Mouse (Mus musculus): ENCODE results near the gene Scp2.
A peak's percentile ranks its signal among the peaks of the same experiment; 100 is the strongest.

The Scp2 gene

DNA sequence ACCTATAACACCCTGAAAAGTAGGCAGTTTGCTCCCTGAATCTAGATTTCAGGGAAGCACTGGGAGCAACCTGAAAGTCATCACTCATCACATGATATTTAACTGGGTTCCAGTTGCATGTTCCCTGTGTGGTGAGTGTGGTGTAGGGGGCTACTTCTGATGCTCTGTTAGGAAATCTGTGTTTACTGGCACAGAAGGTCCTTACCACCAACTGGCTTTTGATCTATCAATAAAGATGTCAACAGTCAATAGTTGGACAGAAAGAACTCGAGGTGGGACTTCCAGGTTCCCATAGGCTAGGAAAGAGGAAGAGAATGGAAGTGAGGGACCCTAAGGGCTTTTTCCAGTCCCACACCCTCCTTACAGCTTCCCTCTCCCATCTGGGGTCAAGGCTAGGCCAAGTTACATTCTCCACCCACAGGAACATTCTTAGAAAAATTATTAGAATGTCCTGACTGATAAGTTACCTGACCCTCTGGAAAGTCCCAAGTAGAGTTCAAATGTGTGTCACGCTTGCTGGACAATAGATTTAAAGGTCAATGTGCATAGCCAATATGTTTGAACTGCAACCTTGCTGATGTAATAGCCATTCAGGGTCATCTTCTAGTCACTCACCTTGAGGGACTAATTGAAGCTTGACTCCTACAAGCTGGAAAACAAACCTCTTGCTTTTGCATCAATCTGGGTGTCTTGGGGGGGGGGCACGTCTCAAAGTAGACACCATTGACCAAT is 67.4 kb downstream of the Scp2 start:
- H3K27me3 ChIP-seq (ENCODE audit: control insufficient read depth, insufficient read depth, low read length, poor library complexity, severe bottlenecking), result no peaks in the 10 kb centered on the region
- no peaks in the 10 kb centered on the region for H3K36me3 ChIP-seq (ENCODE audit: control insufficient read depth, insufficient read depth, low read length, poor library complexity, severe bottlenecking)
- no peak for DNase-seq (ENCODE audit: low read depth, low spot score)

DNA sequence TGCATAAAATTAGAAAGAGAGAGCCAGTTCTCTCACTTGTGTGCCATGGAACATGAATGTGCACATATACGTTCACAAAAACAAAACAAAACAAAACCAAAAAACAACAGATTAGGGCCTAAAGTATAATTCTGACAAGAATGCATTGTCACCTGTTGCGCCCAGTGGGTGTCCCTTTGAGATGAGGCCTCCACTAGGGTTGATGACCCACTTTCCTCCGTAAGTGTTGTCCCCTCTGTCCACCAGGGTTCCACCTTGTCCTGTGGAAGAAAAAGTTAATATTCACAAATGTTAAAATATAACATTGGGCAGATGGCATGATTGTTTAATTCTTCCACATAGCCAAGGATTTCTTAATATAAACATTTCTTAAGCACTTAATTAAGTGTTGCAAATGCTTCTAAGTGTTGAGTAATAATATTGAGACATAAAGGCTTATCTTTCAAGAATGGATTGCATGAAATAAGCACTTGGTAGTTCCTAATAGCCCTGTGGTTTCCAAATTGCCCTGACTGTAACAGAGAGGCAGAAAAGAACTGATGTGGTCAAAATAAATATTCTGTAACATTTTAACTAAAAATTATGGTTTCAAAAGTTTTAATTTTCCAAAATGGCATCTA is 70.5 kb downstream of the Scp2 start:
- DNase-seq (ENCODE audit: low read depth, low spot score), result no peak
- Histone ChIP-seq H3K27me3 (ENCODE audit: control insufficient read depth, insufficient read depth, low read length, poor library complexity, severe bottlenecking) (no peaks in the 10 kb centered on the region), H3K36me3 (ENCODE audit: control insufficient read depth, insufficient read depth, low read length, poor library complexity, severe bottlenecking) (no peaks in the 10 kb centered on the region)

- no peak for DNase-seq (ENCODE audit: low read depth, low spot score)
- Histone ChIP-seq H3K27me3 (ENCODE audit: control insufficient read depth, insufficient read depth, low read length, poor library complexity, severe bottlenecking) (no peaks in the 10 kb centered on the region), H3K36me3 (ENCODE audit: control insufficient read depth, insufficient read depth, low read length, poor library complexity, severe bottlenecking) (no peaks in the 10 kb centered on the region; the same call in 1 of the 2 replicates)
Observed at GRCm38 (mm10) chr4:108072086-108072485, 72.7 kb downstream of the Scp2 start.

GRCm38 (mm10) chr4:108071235-108071901 is 73.4 kb downstream of the Scp2 start:
- DNase-seq (ENCODE audit: low read depth, low spot score), result peak; percentile 95
- Histone ChIP-seq H3K36me3 (ENCODE audit: control insufficient read depth, insufficient read depth, low read length, poor library complexity, severe bottlenecking) (no peaks in the 10 kb centered on the region; the same call in 1 of the 2 replicates), H3K27me3 (ENCODE audit: control insufficient read depth, insufficient read depth, low read length, poor library complexity, severe bottlenecking) (no peaks in the 10 kb centered on the region)

DNA sequence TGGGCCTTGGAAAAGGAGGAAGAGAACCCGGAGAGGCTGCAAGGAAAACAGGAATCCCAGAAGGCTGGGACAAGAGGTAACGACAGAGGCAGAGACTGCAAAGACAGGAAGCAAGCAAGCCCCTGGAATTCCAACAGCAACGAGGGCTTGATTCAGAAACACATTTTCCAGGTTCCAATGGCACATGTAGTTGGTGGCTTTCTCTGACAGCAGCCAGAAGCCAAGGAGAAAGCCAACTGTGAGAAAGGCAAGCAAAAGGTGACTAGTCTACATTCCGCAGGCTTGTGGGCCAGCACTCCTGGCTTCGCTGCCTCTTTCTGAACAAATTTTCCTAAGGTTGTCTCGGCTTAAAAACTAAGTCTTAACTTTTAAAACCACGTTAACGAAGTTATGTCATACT is 74.1 kb downstream of the Scp2 start:
- Histone ChIP-seq H3K27me3 (ENCODE audit: control insufficient read depth, insufficient read depth, low read length, poor library complexity, severe bottlenecking) (no peaks in the 10 kb centered on the region), H3K36me3 (ENCODE audit: control insufficient read depth, insufficient read depth, low read length, poor library complexity, severe bottlenecking) (no peaks in the 10 kb centered on the region; the same call in 1 of the 2 replicates)
- DNase-seq (ENCODE audit: low read depth, low spot score), result no peak

DNA sequence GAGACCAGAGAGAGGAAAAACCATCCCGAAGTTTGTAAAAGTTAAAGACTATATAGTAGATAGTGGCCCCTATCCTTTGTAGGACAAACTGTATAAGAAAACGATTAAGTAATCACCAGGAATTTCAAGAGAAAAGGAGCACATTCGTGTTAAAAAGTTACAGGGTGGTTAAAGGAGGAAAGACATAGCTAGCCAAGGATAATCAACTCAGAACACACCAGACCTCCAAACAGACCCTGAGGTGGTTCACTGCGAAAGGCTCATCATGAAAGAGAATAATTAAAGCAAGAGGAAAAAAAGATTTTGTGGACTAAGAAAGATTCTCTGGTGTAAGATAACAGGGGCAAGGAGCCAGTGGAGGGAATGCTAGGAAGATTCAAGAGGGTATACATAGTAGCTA is 74.5 kb downstream of the Scp2 start:
- DNase-seq (ENCODE audit: low read depth, low spot score), result no peak
- no peaks in the 10 kb centered on the region for H3K27me3 ChIP-seq (ENCODE audit: control insufficient read depth, insufficient read depth, low read length, poor library complexity, severe bottlenecking)
- H3K36me3 ChIP-seq (ENCODE audit: control insufficient read depth, insufficient read depth, low read length, poor library complexity, severe bottlenecking), result peaks cover 2% of the 10 kb centered on the region; the same call in 1 of the 2 replicates

DNA sequence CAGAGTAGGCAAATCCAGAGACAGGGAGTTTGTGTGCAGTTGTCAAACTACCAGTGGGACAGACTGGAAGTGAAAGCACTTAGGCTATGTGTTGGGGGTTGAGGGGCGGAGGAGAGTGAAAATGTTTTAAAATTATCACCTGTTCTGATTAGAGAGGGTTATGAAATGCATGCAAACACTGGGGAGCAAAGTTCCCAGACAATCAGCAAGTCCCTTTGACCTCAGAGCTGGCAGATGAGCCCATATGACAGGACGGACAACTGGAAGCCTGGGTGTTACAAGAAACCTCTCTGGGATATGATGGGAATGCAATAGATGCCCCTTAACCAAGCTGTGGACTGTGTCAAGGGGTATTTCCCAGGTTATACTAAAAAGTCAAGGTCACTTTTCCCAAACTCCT is 76.7 kb downstream of the Scp2 start:
- no peak for DNase-seq (ENCODE audit: low read depth, low spot score)
- Histone ChIP-seq H3K36me3 (ENCODE audit: control insufficient read depth, insufficient read depth, low read length, poor library complexity, severe bottlenecking) (peaks cover 10% of the 10 kb centered on the region), H3K27me3 (ENCODE audit: control insufficient read depth, insufficient read depth, low read length, poor library complexity, severe bottlenecking) (no peaks in the 10 kb centered on the region)

DNA sequence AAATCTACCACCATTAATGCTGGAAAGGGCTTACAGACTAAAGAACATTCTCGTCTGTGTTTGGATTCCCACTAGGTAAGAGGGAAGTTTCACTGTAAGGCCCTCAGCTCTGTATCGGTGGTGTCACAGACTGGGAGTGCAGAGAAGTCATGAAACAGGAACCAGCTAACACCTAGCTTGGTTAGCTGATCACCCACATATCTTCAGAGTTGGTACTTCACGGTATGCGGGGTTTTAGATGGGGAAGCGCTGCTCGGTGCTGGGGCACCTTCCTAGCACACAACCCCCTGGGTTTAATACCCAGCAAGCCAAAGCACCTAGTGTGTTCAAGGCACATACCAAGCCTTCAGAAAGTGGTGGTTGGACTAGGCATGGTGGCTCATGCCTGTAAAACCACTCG is 77.5 kb downstream of the Scp2 start:
- DNase-seq (ENCODE audit: low read depth, low spot score), result no peak
- H3K27me3 ChIP-seq (ENCODE audit: control insufficient read depth, insufficient read depth, low read length, poor library complexity, severe bottlenecking), result no peaks in the 10 kb centered on the region

GRCm38 (mm10) chr4:108066569-108066968 is 78.2 kb downstream of the Scp2 start:
- Histone ChIP-seq H3K27me3 (ENCODE audit: control insufficient read depth, insufficient read depth, low read length, poor library complexity, severe bottlenecking) (no peaks in the 10 kb centered on the region), H3K36me3 (ENCODE audit: control insufficient read depth, insufficient read depth, low read length, poor library complexity, severe bottlenecking) (peaks cover 13% of the 10 kb centered on the region)
- no peak for DNase-seq (ENCODE audit: low read depth, low spot score)

More for the DNA sequence above, 77.5 kb downstream of the Scp2 start:
- H3K36me3 ChIP-seq (ENCODE audit: control insufficient read depth, insufficient read depth, low read length, poor library complexity, severe bottlenecking), result peaks cover 12% of the 10 kb centered on the region

DNA sequence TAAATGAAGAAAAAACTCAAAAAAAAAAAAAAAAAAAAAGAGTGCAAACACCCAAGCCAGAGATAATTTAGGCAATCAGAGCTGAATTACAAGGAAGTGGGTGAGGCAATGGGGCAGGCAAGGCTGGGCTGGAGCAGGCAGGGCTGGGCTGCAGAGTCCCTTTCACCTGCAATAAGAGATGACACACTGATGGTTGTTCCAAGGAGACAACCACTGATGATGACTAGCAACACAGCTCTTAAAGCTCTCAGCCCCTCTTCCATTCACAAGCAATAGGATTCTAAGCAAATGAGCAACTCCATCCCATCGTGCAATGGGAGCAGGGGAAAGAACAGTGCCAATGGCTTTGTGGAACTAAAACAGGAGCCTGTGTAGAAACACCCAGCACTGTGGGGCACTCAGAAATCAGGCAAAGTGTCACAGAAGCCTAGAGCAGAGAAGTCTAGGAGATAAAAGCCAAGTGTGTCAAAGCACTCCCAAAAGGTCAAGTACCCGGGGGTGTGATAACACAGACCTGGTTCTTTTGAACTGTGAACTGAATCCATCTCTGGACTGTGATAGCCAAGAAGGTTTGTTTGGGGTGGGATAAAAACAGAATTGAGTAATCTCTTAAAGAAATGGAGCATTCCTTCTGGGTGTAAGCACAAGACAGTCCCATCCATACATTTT is 79.5 kb downstream of the Scp2 start:
- DNase-seq (ENCODE audit: low read depth, low spot score), result no peak
- Histone ChIP-seq H3K36me3 (ENCODE audit: control insufficient read depth, insufficient read depth, low read length, poor library complexity, severe bottlenecking) (peaks cover 13% of the 10 kb centered on the region), H3K27me3 (ENCODE audit: control insufficient read depth, insufficient read depth, low read length, poor library complexity, severe bottlenecking) (no peaks in the 10 kb centered on the region)

- Histone ChIP-seq H3K36me3 (ENCODE audit: control insufficient read depth, insufficient read depth, low read length, poor library complexity, severe bottlenecking) (peaks cover 13% of the 10 kb centered on the region), H3K27me3 (ENCODE audit: control insufficient read depth, insufficient read depth, low read length, poor library complexity, severe bottlenecking) (no peaks in the 10 kb centered on the region)
- DNase-seq (ENCODE audit: low read depth, low spot score), result no peak
Observed at GRCm38 (mm10) chr4:108063616-108064015, 81.2 kb downstream of the Scp2 start.

DNA sequence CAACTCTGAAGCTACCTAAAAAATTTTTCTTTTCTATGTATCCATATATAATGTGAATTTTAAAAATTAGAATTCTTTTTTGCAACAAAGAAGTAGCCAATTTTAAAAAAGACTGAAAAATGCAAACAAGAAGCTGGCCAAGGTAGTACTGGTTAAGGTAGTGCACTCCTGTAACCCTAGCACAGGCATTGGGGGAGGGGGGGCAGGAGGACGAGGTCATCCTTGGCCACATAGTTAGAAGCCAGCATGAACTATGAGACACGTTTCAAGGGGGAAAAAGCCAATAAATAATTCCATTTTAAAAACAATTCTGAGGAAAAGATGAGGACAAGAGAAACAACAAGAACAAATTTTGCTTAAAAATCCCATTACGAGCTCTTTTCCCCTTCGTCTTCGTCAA is 82.3 kb downstream of the Scp2 start:
- Histone ChIP-seq H3K27me3 (ENCODE audit: control insufficient read depth, insufficient read depth, low read length, poor library complexity, severe bottlenecking) (no peaks in the 10 kb centered on the region), H3K36me3 (ENCODE audit: control insufficient read depth, insufficient read depth, low read length, poor library complexity, severe bottlenecking) (peaks cover 13% of the 10 kb centered on the region; the same call in 1 of the 2 replicates)
- DNase-seq (ENCODE audit: low read depth, low spot score), result no peak

GRCm38 (mm10) chr4:108060774-108061173 is 84.0 kb downstream of the Scp2 start:
- Histone ChIP-seq H3K27me3 (ENCODE audit: control insufficient read depth, insufficient read depth, low read length, poor library complexity, severe bottlenecking) (no peaks in the 10 kb centered on the region), H3K36me3 (ENCODE audit: control insufficient read depth, insufficient read depth, low read length, poor library complexity, severe bottlenecking) (peaks cover 16% of the 10 kb centered on the region; the same call in 1 of the 2 replicates)
- no peak for DNase-seq (ENCODE audit: low read depth, low spot score)

GRCm38 (mm10) chr4:108059601-108060379 is 85.0 kb downstream of the Scp2 start:
- no peak for DNase-seq (ENCODE audit: low read depth, low spot score)
- Histone ChIP-seq H3K36me3 (ENCODE audit: control insufficient read depth, insufficient read depth, low read length, poor library complexity, severe bottlenecking) (peaks cover 13% of the 10 kb centered on the region; the same call in 1 of the 2 replicates), H3K27me3 (ENCODE audit: control insufficient read depth, insufficient read depth, low read length, poor library complexity, severe bottlenecking) (no peaks in the 10 kb centered on the region)
